ENCODE assay signal across 16 mouse cellular contexts in the genomic region with DNA sequence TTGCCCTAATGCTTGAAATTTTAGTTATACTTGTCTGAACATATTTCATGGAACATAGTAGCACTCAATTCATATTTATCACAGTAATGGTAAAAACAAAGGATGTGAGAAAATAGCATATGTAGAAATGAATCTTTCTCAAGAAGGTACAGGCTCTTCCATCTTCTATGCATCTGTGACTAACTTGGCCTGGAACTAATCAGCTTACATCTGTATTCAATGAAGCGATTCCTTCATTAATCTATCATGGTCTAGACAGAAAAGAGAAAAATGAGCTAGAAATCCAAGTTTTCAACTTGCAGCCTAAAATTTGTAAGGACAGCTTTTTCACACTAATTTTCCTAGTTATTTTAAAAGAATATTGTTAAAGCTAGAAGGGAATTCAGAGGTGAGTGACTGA.
"Had no signal": no experiment of that assay in that cellular context is flagged by ENCODE, and none has a peak within 500 bp of the region (broad histone marks: within the 10 kb centered on the region; RNA-seq: fewer than 3 reads in every experiment).

No protein-coding gene starts in this region.

- H3K27ac ChIP-seq: lung, embryonic 15.5 days; macrophage; midbrain, embryonic 13.5 days; midbrain, embryonic 15.5 days; neural tube, embryonic 12.5 days; stomach, embryonic 15.5 days; stomach, postnatal 0 days had no signal

- H3K4me1 ChIP-seq: lung, embryonic 15.5 days; midbrain, embryonic 13.5 days; midbrain, embryonic 15.5 days; neural tube, embryonic 12.5 days; stomach, embryonic 15.5 days had no signal

- H3K9ac ChIP-seq: lung, embryonic 15.5 days; midbrain, embryonic 13.5 days; midbrain, embryonic 15.5 days; neural tube, embryonic 12.5 days; stomach, embryonic 15.5 days had no signal

- H3K27me3 ChIP-seq: lung, embryonic 15.5 days; neural tube, embryonic 12.5 days; stomach, embryonic 15.5 days had no signal

- H3K4me2 ChIP-seq: lung, embryonic 15.5 days; midbrain, embryonic 11.5 days; midbrain, embryonic 13.5 days; midbrain, embryonic 15.5 days; neural tube, embryonic 12.5 days; stomach, embryonic 15.5 days had no signal

- DNase-seq: lung, adult 2 months; lung, postnatal 14 days; lung, postnatal 36 days; right cerebral cortex, postnatal 14 days; thymus, adult 2 months; thymus, postnatal 25 days had no signal

- H3K4me3 ChIP-seq: lung, embryonic 15.5 days; megakaryocyte, embryonic 14.5 days; midbrain, embryonic 13.5 days; midbrain, embryonic 15.5 days; neural tube, embryonic 12.5 days; stomach, embryonic 15.5 days had no signal

- H3K36me3 ChIP-seq: lung, embryonic 15.5 days; midbrain, embryonic 13.5 days; midbrain, embryonic 15.5 days; neural tube, embryonic 12.5 days; stomach, embryonic 15.5 days had no signal

- H3K9me3 ChIP-seq: lung, embryonic 15.5 days; megakaryocyte, embryonic 14.5 days; midbrain, embryonic 13.5 days; midbrain, embryonic 15.5 days; neural tube, embryonic 12.5 days; stomach, embryonic 15.5 days had no signal

- ATAC-seq: lung, postnatal 0 days; midbrain, embryonic 13.5 days; midbrain, embryonic 15.5 days had no signal
